Mouse (Mus musculus): ENCODE data around the gene Ano4.

The Ano4 gene

DNA sequence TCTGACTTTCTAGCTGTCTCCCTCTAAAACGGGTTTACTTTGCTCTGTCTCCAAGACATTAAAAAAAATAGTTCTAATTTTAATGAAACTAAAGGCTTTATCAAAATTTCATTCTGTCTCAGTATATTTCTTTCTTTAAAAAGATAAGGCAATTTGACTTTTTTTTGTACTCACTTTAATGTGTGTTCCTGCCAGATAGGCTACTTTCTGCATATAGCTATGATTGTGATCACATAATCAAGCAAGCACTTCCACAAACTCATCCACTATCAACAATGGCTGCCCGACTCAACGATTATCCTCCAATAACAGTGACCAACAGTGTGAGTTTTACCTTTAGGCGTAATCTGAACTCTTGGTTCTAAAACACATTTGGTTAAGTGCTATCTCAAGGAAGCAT, 55.3 kb downstream of the Ano4 start:
- in situ Hi-C loops (cut with MboI, MseI), result loop anchor here in 1 of 2 experiments (10.0 kb wide), 1 partner anchor 486 kb away; no protein-coding TSS in a partner anchor

DNA sequence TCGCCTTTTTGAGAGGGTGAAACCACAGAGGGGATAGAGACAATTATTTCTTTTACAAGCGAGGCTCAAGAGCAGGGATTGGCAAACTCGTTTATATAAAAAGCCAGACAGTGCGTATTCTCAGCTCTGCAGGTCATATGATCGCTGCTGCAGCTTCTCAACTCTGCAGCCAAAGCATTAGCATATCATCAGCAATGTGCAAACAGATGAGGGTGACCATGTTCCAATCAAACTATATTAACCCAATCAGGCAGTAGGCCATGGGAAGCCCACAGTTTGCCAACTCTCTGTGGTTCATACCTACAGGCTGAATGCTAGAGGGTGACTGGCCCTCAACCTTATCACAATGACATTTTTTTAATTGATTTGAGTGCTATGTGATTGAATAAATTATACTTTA, 64.2 kb downstream of the Ano4 start:
- in situ Hi-C loops (cut with MboI, MseI), result loop anchor here in 1 of 2 experiments (10.0 kb wide), 1 partner anchor 494 kb away; no protein-coding TSS in a partner anchor

DNA sequence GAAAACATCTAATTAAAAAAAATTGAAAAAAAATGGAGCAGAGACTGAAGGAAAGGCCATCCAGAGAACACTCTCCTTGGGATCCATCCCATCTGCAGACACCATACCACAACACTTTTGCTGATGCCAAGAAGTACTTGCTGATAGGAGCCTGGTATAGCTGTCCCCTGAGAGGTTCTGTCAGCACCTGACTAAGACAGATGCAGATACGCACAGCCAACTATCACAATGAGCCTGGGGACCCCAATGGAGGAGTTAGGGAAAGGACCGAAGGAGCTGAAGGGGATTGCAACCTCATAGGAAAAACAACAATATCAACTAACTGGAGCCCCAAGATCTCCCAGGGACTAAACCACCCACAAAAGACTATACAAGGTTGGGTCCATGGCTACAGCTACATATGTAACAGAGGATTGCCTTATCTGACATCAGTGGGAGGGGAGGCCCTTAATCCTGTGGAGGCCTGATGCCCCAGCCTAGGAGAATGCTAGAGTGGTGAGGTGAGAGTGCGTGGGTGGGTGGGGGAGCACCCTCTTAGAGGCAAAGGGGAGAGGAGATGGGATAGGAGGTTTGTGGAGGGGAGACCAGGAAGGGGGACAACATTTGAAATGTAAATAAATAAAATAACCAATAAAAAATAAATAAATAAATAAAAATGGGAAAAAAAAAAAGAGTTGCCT, 71.4 kb downstream of the Ano4 start:
- in situ Hi-C loops (cut with MboI, MseI), result no loop called here

DNA sequence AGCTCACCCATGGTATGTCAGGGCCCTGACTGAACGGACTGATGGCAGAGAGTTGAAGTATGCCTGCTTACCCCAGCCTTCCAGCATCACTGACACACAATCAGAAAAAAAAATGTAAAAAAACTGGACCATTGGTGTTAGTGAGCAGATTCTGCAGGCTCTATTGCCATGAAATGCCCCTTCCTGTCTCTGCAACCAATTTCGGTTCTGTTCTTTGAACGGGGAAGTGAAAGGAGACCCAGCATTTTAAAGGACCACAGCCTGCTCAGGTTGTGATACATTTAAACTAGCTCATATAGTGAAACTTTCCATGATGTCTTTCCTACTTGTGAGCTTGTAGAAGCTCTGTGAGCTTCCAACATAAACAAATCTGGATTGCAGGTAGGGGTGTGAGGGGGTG, 77.2 kb downstream of the Ano4 start:
- in situ Hi-C loops (cut with MboI, MseI), result no loop called here

DNA sequence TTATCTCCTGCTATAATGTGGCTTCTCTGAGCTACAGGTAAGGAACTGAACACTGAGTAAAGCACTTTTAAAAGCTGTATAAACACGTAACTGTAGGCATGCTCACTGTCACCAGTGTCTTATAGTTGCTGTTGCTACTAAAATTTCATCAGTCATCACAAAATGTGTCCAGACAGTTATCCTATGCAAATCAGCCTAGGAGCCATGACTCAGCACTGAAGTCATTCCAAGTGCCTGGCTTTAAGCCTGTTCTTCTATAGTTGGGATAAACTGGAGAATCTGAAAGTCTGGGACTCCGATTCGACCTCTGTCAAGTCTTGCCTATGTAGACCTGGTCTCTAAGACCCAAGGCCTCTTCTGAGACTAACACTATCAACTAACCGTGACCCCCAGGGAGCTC, 81.2 kb downstream of the Ano4 start:
- in situ Hi-C loops (cut with MboI, MseI), result no loop called here

DNA sequence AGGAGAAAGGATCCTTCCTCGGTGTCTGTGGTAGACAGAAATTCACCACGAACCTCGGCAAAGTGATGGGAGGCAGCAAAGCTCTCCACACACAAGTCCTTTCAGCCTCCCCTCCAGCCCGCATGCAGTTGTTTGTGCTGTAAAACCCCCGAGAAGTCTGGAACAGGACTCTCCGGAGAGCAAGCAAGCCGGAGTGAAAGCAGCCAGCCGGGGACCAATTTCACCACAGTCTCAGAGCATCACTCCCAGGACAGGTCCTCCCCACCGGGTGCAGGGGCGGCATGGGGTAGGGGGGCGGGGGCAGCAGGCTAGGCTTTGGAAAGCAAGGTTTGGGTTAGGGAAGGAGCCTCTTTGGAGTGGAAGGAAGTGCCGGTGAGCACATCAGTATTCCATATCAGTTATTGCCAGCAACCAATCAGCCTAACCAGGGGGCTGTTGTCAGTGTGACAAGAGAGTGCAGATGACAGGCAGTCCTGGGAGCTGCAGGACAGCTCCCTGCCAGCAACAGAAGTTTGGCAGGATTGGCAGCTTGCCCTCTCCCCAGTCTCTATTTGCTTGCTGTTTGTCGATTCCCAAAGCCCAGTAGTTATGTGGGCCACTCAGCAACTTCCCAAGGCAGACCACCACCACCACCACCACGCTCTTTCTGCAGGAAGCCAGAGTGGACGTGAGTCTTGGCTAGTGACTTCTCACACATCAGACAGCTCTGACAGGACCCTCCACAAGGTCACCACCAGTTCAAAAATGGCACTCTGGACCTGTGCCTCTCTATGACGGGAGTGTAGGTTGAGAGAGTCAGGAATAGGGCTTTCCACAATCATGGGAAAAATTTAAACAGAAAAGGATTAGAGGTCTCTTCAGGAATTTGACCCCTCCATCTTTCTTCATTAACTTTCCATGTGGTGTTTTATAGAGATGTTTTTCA, 86.8 kb downstream of the Ano4 start:
- in situ Hi-C loops (cut with MboI, MseI), result no loop called here

DNA sequence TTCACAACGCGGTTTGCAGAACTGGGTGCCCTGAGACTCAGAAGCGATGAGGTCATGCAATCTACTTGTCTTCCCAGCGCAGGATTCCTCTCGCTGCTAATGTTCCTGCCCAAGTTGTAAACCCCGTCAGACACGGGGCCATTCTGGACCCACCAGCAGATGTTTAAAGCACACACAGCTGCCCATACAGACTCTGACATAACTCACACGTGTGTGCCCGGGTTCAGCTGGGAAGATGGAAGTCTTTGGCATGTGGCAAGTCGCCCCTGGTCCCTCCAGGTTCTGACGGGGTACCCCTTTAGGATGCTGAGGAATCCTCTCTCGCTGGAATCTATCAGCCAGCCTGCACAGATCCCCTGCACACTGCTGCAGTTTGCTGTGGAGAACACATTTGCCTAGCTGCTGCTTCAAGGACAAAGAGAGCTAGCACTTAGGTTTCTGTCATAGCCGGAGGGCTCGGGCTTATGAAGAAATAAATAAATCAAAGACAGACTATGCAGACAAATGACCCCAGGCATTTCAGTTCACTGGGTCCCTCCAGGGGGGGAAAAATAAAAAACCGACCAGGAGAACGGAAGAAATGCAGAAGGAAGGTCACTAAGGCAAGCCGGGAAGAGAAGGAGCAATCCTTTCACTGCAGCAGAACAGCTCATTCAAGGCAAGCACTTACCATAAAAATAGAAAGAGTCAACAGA, 87.7 kb downstream of the Ano4 start:
- in situ Hi-C loops (cut with MboI, MseI), result no loop called here

DNA sequence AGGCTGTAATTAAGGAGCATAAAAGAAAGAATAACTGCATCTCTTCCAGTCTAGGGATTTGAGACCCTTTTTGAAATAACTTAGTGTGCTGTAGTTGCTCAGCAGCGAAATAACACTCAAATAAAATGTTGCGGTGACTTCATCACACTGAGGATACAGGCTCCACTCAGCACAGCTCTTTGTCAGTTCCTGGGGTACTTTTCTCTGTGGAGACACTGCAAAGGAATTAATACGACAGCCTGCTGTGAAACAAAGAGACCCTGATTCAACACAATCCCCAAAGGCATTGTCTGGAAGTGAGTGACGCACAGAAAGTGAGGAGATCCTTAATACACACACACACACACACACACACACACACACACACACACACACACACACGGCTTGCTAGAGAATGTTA, 89.8 kb downstream of the Ano4 start:
- in situ Hi-C loops (cut with MboI, MseI), result no loop called here

DNA sequence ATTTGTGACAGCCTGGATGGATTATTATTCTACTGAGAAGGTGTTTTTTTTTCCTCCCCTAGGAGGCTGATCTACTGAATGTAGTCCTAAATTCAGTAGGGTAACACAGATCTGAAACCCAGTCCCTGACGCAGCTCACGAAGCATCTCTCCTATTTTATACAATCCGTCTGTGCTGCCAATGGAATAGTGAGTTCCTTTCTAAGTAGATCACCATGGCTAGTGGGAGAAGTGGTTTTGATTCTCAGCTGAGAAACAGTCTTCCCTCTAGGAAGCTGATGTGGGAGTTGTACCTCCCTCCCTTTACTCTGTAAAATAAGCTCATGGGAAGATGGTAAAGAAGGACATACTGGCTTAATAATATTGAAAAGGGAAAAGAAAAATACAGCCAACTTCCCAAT, 90.8 kb downstream of the Ano4 start:
- in situ Hi-C loops (cut with MboI, MseI), result no loop called here

DNA sequence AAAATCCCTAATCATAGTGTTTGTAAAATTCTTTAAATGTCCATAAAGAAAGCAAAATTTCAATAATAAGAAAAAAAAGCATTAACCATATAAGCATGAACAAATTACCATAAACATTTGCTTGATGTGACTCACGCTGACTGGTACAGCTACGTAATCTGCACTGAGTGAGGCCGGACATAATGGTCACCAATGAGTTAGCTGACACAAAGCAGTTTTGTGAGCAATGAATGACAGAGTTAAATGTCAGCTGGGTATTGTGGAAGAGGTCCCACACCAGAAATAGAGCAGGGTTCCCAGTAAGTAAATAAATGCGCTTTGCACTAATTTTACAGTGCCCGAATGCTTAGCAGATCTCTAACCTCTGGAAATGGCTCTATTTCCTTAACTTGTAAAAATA, 91.9 kb downstream of the Ano4 start:
- in situ Hi-C loops (cut with MboI, MseI), result no loop called here

DNA sequence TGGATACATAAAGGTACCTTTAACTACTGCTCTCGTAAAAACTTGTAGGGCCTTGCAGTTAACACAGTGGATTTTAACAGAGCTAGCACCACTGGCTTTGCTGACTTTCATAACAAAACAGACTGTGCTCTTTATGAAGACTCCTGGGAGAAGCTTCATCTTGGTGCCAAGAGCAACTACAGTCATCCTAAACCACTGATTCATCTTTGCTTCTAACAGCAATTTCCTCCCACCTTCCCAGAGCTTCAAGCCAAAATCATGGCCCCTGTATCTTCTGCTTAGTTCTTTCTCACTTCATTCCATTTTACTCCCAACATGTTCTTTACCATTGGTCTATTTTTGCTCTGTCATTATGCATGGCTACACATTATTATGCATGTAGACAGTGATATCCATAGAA, 100.8 kb downstream of the Ano4 start:
- in situ Hi-C loops (cut with MboI, MseI), result no loop called here

DNA sequence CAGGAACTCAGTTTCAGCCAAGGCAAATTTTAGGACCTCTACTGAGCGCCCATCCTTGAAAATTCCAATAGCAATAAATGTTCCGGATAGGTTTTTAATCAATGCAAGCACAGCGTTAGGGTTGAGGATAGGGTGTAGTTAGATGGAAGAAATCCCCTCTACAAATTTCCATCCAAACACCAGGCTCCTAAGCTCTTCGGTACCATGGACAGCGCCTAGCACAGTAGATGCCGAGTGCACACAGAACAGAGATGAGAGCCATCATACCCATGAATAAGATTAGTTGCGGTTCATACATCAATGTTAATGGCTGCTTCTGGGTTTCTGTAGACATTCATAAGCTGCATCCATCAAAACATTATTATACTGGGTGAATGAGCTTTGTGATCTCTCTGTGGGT, 120.0 kb downstream of the Ano4 start:
- in situ Hi-C loops (cut with MboI, MseI), result no loop called here

DNA sequence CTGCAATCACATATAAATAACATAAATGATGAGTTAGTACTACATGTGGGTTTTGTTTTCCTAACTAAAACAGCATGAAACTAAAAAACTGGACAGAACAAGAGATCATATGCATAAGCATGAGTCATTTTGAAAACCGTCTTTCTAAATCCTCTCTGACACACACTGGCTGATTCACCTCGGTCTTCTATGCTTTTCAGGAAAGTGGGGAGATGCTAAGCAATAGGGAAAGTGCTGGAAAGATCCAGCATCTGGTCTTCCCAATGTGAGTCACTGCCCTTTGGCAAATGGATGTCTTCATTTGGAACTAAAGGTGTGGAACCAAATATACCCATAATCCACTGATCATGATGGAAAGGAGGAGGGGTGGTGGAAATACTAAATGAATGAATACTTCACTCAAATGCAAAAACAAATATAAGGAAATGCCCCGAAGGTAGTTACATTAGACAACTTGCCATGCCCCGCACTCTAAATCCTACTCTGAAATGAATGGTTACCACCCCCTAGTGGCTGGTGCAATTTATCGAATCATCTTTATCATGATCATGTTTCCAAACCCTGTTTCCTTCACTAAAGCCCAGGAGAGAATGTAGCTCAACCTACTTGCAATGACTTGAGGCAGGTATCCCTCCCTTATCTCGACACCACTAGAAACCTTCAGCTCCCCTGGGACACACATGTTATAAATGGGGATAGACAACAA, 122.1 kb downstream of the Ano4 start:
- in situ Hi-C loops (cut with MboI, MseI), result no loop called here

DNA sequence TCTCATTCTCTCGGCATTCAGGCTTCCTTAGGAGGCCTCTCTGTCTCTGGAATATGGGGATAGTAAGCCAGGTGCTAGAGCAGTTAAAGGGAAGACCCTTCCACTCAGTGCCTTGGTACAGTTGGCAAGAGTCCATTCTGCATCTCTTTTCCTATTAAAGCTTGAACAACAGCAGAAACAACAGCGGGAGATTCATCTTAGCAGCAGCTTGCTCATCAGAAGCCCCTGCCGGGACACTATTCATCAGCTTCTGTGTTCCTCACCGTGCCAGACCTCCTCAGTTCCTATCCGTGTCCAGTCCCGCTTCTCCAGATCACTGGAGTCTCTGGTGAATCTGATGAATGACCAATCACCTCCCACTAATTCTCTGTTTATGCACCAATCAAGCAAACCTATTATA, 128.5 kb downstream of the Ano4 start:
- in situ Hi-C loops (cut with MboI, MseI), result no loop called here

DNA sequence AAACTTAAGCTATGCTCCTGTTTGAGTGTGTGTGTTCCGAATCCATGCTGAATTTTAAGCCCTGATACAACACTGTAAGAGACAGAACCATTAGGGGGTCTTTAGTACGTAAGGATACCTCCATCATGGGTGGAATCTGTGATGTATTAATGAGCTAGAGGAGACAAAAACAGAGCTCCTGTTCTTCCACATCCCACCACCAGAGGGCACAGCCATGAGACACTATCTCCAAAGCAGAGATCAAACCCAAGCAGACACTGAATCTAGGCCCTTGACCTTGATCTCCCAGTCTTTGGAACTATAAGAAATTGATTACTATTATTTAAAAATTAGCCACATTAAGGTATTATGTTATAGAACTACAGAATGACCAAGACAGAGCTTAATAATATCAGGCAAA, 138.7 kb downstream of the Ano4 start:
- in situ Hi-C loops (cut with MboI, MseI), result no loop called here

DNA sequence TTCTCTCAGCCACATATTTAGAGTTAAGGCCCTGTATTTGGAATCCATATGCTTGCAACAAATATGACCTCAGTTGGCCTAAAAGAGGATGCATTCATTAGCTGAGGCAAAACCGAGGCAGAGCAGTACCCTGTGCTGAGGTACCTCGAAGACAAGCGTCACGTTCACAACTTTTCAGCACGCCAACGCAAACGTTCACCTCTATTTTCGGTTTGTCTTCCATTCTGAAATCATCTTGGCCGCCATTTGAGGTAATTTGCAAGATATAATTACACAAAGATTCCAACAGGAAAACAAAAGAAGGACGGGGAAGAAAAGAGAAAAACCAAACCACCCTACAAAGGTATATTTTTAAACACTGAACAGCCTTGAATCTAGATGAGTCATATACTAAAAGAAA, 148.1 kb downstream of the Ano4 start:
- in situ Hi-C loops (cut with MboI, MseI), result no loop called here

DNA sequence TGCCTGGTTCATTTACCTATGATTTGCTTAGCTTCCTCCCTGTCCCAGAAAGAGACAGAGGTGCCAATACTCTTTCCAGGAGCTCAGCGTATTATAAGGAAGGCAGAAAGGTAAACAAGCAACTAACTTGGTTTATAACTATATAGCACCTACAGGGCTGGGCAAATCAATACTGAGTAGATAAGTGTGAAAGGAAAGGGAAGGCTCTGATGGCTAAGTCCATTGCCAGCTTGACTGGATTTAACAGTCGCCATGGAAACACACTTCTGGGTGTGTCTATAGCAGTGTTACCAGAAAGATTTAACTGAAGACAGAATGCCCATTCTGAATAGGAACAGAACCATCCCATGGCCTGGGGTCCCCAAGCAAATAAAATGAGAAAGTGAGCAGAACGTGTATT, 149.5 kb downstream of the Ano4 start:
- in situ Hi-C loops (cut with MboI, MseI), result no loop called here

DNA sequence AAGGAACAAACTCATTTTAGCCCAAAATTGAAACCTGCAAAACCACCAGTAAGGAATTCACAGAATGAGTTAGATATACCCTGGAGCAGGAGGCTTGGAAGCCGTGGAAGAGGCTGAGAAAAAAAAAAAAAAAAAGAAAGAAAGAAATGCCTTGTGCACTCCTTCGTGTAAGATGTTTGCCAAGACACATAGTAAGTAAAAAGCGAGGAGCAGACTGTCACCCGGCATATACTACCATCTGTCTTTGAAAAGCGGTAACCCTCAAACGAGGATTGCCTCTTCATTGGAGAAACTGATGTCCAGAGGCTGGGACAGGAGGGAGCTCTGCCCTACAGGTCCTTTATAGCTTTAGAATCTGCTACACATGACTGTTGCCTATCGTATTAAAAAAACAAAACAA, 150.1 kb downstream of the Ano4 start:
- in situ Hi-C loops (cut with MboI, MseI), result no loop called here

DNA sequence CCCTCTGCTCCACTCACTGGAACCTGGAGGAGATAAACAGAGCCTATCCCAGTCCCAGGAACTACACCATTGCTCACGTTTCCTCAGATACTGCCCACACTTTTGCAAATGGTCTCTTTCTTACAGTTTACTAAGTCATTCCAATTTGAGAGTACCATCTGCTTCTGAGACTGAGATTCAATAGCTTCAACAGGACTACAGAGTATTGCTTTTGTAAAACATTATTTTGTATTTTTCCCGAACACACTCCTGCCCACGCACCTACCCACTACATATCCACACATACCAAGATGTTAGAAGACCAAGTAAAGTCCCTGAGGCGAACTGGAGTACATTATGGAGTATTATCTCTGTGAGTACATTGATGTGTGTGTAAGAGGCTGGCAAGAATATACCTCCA, 166.6 kb downstream of the Ano4 start:
- in situ Hi-C loops (cut with MboI, MseI), result no loop called here

DNA sequence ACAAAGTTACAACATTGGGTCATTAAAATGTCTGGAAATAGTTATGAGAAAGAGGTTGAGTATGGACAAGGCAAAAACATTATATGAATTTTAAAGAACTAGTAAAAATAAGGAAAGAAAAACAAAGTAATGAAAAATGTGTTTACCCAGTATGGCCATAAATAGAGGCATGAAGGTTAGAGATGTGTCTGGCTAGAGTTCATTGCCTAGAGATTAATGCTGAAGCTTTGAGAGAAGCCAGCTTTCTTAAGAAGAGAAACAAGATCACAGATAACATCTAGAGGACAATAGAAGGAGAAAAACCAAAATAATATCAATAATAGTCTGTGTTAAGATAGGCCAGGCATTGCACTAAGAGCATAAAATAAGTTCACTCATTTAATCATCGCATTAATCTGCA, 180.0 kb downstream of the Ano4 start:
- in situ Hi-C loops (cut with MboI, MseI), result loop anchor here in 1 of 2 experiments (5.0 kb wide), 1 partner anchor 457 kb away; no protein-coding TSS in a partner anchor

DNA sequence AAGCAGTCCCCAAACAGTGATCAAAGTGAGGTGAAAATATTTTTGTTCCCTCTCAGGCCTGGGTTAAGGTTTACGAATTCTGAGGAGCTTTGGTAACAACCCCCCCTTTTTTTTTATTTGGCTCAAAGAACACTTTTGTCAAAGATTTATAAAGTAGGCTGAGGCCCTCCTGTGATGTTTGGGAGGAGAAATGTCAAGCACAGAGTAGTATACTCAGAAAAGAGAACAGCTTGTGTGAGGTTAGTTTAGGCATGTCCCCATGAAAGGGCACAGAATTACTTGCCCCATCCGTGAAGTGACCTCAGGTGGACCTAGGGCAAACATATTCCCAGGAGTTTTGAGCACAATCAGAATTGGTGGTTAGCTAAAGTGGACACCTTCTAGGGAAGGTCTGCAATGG, 189.1 kb downstream of the Ano4 start:
- in situ Hi-C loops (cut with MboI, MseI), result no loop called here

Measured in T-helper 17 cell (primary cell).